Mouse (Mus musculus): Measurements from ENCODE around the gene Phf12. TPM values are rescaled to one million over a fixed set of nuclear protein-coding genes. Genes with fewer than 3 reads are reported as not detected.

The Phf12 gene
- polyA plus RNA-seq, 1 experiment, result 58.2 TPM

DNA sequence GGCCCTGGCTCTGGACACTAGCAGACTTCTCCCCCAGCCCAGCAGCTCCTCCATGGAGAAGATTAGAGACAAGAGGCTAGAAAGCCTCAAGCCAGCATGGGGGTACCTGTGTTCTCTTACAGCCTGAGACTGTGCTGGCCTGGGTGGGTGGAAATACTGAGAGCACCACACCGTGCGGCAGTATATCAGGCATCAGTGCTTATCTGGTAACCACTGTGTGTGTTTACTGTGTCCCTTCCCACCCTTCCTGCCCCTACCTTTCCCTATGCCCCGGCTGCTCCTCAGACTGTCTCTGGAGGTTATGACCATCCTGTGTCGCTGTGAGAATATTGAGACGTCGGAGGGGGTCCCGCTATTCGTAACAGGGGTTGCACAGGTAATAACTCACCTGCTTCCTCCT, 70.5 kb downstream of the Phf12 start:
- Histone ChIP-seq H3K4me1 (ENCODE audit: control insufficient read depth, insufficient read depth, low read length) (no peaks in the 10 kb centered on the region), H3K27ac (ENCODE audit: insufficient read depth, low read length) (no peak overlapping the region), H3K9ac (ENCODE audit: low read depth, poor library complexity, severe bottlenecking) (no peak overlapping the region), H3K4me3 (ENCODE audit: low read depth, low read length) (no peak overlapping the region), H3K36me3 (ENCODE audit: control insufficient read depth, insufficient read depth, low read length, poor library complexity, severe bottlenecking) (no peaks in the 10 kb centered on the region; the same call in 1 of the 2 replicates), H3K27me3 (ENCODE audit: control insufficient read depth, insufficient read depth, low read length, poor library complexity, severe bottlenecking) (no peaks in the 10 kb centered on the region), H3K9me3 (replicated peaks; ENCODE audit: control insufficient read depth, insufficient read depth, low read length, poor library complexity, severe bottlenecking) (no peaks in the 10 kb centered on the region)
- TF ChIP-seq POLR2A (IDR thresholded peaks at IDR 0.05; ENCODE audit: insufficient read depth, low read length) (no peak), CTCF (IDR thresholded peaks at IDR 0.05; ENCODE audit: low read depth, low read length) (no peak), EP300 (IDR thresholded peaks at IDR 0.05; ENCODE audit: insufficient read depth, low read depth, low read length) (no peak)

DNA sequence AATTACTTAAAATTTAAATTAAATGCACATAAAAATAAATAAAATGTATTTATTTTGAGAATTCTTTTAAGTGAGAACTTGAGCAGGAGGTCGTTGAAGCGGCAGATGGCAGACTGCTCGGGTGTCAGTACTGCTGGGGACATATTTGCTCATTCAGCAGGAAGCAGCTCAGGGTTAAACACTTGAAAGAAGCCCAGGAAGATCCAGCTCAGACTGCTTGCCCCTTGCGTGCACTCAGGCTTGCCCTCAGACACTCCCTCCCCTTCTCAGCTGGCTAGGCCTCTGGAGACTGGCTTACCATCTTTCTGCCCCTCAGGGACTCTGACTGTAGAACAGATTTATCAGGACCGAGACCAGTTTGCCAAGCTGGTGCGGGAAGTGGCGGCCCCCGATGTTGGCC, 74.4 kb downstream of the Phf12 start:
- Histone ChIP-seq H3K27ac (ENCODE audit: insufficient read depth, low read length) (no peak overlapping the region), H3K4me3 (ENCODE audit: low read depth, low read length) (no peak overlapping the region), H3K36me3 (ENCODE audit: control insufficient read depth, insufficient read depth, low read length, poor library complexity, severe bottlenecking) (no peaks in the 10 kb centered on the region; the same call in 1 of the 2 replicates), H3K27me3 (ENCODE audit: control insufficient read depth, insufficient read depth, low read length, poor library complexity, severe bottlenecking) (no peaks in the 10 kb centered on the region), H3K9ac (ENCODE audit: low read depth, poor library complexity, severe bottlenecking) (0 out of 2 replicates have a peak overlapping the region, but pooled peaks have one; percentile 5), H3K9me3 (replicated peaks; ENCODE audit: control insufficient read depth, insufficient read depth, low read length, poor library complexity, severe bottlenecking) (no peaks in the 10 kb centered on the region), H3K4me1 (ENCODE audit: control insufficient read depth, insufficient read depth, low read length) (no peaks in the 10 kb centered on the region)
- TF ChIP-seq CTCF (IDR thresholded peaks at IDR 0.05; ENCODE audit: low read depth, low read length), result no peak
- no peak for TF ChIP-seq POLR2A (IDR thresholded peaks at IDR 0.05; ENCODE audit: insufficient read depth, low read length)
- TF ChIP-seq EP300 (IDR thresholded peaks at IDR 0.05; ENCODE audit: insufficient read depth, low read depth, low read length), result no peak

DNA sequence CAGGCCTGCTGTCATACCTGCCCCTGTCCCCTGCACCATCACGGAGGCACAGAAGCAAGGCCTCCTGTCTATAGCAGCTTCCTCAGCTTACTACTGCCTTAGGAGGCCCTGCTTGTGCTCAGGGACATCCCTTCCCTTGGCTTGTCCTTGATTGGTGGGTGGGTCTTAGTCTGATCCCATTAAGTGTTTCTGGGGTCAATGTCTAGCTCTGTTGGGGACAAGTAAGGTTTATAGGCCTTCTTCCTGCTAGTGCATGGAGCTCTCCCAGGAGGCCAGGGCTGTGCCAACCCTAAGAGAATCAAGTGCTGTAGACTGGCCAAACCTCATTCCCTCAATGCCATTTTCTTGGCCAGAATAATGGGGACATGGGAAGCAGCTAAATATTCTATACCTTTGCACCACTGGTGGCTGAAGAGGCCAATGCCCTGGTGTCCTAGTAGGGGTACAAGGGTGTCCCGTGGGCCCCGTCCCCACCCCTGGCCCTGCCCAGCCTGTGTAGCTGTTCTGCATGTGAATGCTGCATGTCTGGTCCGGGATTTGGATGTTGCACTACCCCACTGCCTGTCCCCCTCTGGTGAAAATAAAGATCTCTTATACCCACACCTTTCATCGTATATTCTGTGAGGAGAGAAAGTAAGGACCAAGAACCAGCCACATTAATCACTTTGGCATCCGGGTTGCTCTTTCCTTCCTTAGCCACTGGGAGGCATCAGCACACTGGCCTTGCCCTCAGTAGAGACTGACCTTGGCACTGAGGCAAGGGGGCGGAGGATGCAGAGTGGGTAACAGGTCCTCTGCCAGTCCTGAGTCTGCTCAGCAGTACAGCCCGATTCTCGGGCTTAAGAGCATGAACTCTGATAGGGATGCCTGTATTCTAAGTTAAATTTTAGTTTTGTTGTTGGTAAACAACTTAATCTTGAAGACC, 77.5 kb downstream of the Phf12 start:
- H3K27me3 ChIP-seq (ENCODE audit: control insufficient read depth, insufficient read depth, low read length, poor library complexity, severe bottlenecking), result no peaks in the 10 kb centered on the region
- no peak overlapping the region for H3K4me3 ChIP-seq (ENCODE audit: low read depth, low read length)
- no peak overlapping the region for H3K9ac ChIP-seq (ENCODE audit: low read depth, poor library complexity, severe bottlenecking)
- H3K9me3 ChIP-seq (replicated peaks; ENCODE audit: control insufficient read depth, insufficient read depth, low read length, poor library complexity, severe bottlenecking), result no peaks in the 10 kb centered on the region
- no peak overlapping the region for H3K27ac ChIP-seq (ENCODE audit: insufficient read depth, low read length)
- H3K4me1 ChIP-seq (ENCODE audit: control insufficient read depth, insufficient read depth, low read length), result no peaks in the 10 kb centered on the region
- H3K36me3 ChIP-seq (ENCODE audit: control insufficient read depth, insufficient read depth, low read length, poor library complexity, severe bottlenecking), result no peaks in the 10 kb centered on the region
- peak; percentile 72 for TF ChIP-seq CTCF (IDR thresholded peaks at IDR 0.05; ENCODE audit: low read depth, low read length)
- TF ChIP-seq POLR2A (IDR thresholded peaks at IDR 0.05; ENCODE audit: insufficient read depth, low read length), result no peak

GRCm38 (mm10) chr11:78062563-78062962, 80.0 kb downstream of the Phf12 start:
- Histone ChIP-seq H3K36me3 (ENCODE audit: control insufficient read depth, insufficient read depth, low read length, poor library complexity, severe bottlenecking) (no peaks in the 10 kb centered on the region), H3K27me3 (ENCODE audit: control insufficient read depth, insufficient read depth, low read length, poor library complexity, severe bottlenecking) (no peaks in the 10 kb centered on the region), H3K9me3 (replicated peaks; ENCODE audit: control insufficient read depth, insufficient read depth, low read length, poor library complexity, severe bottlenecking) (no peaks in the 10 kb centered on the region), H3K4me3 (ENCODE audit: low read depth, low read length) (no peak overlapping the region), H3K4me1 (ENCODE audit: control insufficient read depth, insufficient read depth, low read length) (no peaks in the 10 kb centered on the region), H3K9ac (ENCODE audit: low read depth, poor library complexity, severe bottlenecking) (no peak overlapping the region), H3K27ac (ENCODE audit: insufficient read depth, low read length) (no peak overlapping the region)
- TF ChIP-seq POLR2A (IDR thresholded peaks at IDR 0.05; ENCODE audit: insufficient read depth, low read length) (no peak), CTCF (IDR thresholded peaks at IDR 0.05; ENCODE audit: low read depth, low read length) (no peak), EP300 (IDR thresholded peaks at IDR 0.05; ENCODE audit: insufficient read depth, low read depth, low read length) (no peak)

DNA sequence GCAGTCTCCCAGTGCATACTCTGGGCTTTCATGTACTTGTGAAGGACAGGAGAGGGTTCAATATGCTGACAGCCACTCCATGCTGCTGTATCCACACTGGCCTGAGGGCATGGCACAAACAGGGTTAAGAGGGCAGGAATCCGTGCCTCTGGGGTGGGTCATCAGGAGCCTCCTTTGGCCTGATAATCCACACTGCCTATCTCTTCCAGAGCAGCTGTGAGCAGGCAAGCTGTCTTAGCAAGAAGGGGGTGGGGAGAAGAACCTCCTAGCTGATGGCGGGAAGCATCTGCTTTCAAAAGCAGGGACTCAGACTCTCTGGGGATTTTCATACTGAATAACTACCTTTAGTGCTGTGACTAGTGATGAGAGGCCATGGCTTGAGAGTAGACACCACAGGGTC, 83.4 kb downstream of the Phf12 start:
- H3K9me3 ChIP-seq (replicated peaks; ENCODE audit: control insufficient read depth, insufficient read depth, low read length, poor library complexity, severe bottlenecking), result no peaks in the 10 kb centered on the region
- H3K36me3 ChIP-seq (ENCODE audit: control insufficient read depth, insufficient read depth, low read length, poor library complexity, severe bottlenecking), result no peaks in the 10 kb centered on the region
- H3K27ac ChIP-seq (ENCODE audit: insufficient read depth, low read length), result no peak overlapping the region
- no peak overlapping the region for H3K4me3 ChIP-seq (ENCODE audit: low read depth, low read length)
- TF ChIP-seq EP300 (IDR thresholded peaks at IDR 0.05; ENCODE audit: insufficient read depth, low read depth, low read length), result no peak
- no peak for TF ChIP-seq POLR2A (IDR thresholded peaks at IDR 0.05; ENCODE audit: insufficient read depth, low read length)
- TF ChIP-seq CTCF (IDR thresholded peaks at IDR 0.05; ENCODE audit: low read depth, low read length), result no peak
- no peak overlapping the region for H3K9ac ChIP-seq (ENCODE audit: low read depth, poor library complexity, severe bottlenecking)
- H3K27me3 ChIP-seq (ENCODE audit: control insufficient read depth, insufficient read depth, low read length, poor library complexity, severe bottlenecking), result no peaks in the 10 kb centered on the region
- H3K4me1 ChIP-seq (ENCODE audit: control insufficient read depth, insufficient read depth, low read length), result no peaks in the 10 kb centered on the region

DNA sequence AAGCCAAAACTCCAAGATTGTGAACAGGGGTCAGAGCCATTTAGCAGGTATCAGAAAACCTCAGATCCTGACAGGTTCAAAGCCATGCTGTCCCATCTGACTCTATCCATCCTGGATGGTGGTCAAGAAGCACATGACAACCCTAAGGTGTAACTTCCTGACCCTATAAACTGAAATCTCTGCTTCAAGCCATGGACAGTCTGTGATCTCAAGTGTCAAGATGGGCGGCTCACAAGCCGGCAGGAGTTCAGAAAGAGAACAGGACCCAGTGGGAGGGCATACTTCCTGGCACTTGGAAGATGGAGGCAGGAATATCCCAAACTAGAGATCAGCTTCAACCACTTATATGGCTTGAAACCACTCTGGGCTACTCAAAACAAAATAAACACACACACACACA, 84.1 kb downstream of the Phf12 start:
- no peak overlapping the region for H3K9ac ChIP-seq (ENCODE audit: low read depth, poor library complexity, severe bottlenecking)
- H3K9me3 ChIP-seq (replicated peaks; ENCODE audit: control insufficient read depth, insufficient read depth, low read length, poor library complexity, severe bottlenecking), result no peaks in the 10 kb centered on the region
- no peak overlapping the region for H3K27ac ChIP-seq (ENCODE audit: insufficient read depth, low read length)
- TF ChIP-seq CTCF (IDR thresholded peaks at IDR 0.05; ENCODE audit: low read depth, low read length) (no peak), EP300 (IDR thresholded peaks at IDR 0.05; ENCODE audit: insufficient read depth, low read depth, low read length) (no peak)
- H3K27me3 ChIP-seq (ENCODE audit: control insufficient read depth, insufficient read depth, low read length, poor library complexity, severe bottlenecking), result no peaks in the 10 kb centered on the region
- no peaks in the 10 kb centered on the region for H3K4me1 ChIP-seq (ENCODE audit: control insufficient read depth, insufficient read depth, low read length)
- no peak overlapping the region for H3K4me3 ChIP-seq (ENCODE audit: low read depth, low read length)
- H3K36me3 ChIP-seq (ENCODE audit: control insufficient read depth, insufficient read depth, low read length, poor library complexity, severe bottlenecking), result no peaks in the 10 kb centered on the region
